Mouse (Mus musculus): ENCODE results near the gene Rps28.

Gene Rps28

DNA sequence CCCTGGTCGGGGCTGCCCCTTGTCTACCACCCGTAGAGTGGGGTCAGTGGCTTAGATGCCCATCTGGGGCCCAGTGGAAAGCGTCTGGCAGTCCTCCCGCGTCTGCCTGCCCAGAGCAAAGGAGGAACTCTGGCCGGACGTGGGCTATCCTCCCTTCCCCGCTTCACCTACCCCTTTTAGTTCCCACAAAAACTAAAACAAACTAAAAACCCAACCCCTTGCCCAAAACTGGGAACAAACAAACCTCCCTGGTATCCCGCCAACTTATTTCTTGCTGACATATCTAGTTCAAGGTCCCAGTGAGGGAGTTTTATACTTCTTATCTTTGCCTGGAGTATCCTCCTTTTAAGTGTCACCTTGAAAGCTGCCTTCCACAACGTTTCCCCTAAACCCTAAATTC, 16.2 kb downstream of the Rps28 start:
- no peaks in the 10 kb centered on the region for H3K36me3 ChIP-seq (ENCODE audit: insufficient read depth, low read length)
- H3K9me3 ChIP-seq (ENCODE audit: low read length), result no peaks in the 10 kb centered on the region
- H3K27me3 ChIP-seq (ENCODE audit: insufficient read depth, low read length), result no peaks in the 10 kb centered on the region
- H3K4me1 ChIP-seq (replicated peaks; ENCODE audit: low read depth, low read length), result peaks cover 83% of the 10 kb centered on the region
- TF ChIP-seq NANOG (IDR thresholded peaks at IDR 0.05; ENCODE audit: borderline replicate concordance, low read length) (no peak), CTCF (conservative IDR thresholded peaks at IDR 0.05; ENCODE audit: low read length) (no peak), POU5F1 (IDR thresholded peaks at IDR 0.05; ENCODE audit: borderline replicate concordance, low read length) (no peak)
- H3K4me3 ChIP-seq (replicated peaks; ENCODE audit: low read length), result peak overlapping the region; percentile 78

DNA sequence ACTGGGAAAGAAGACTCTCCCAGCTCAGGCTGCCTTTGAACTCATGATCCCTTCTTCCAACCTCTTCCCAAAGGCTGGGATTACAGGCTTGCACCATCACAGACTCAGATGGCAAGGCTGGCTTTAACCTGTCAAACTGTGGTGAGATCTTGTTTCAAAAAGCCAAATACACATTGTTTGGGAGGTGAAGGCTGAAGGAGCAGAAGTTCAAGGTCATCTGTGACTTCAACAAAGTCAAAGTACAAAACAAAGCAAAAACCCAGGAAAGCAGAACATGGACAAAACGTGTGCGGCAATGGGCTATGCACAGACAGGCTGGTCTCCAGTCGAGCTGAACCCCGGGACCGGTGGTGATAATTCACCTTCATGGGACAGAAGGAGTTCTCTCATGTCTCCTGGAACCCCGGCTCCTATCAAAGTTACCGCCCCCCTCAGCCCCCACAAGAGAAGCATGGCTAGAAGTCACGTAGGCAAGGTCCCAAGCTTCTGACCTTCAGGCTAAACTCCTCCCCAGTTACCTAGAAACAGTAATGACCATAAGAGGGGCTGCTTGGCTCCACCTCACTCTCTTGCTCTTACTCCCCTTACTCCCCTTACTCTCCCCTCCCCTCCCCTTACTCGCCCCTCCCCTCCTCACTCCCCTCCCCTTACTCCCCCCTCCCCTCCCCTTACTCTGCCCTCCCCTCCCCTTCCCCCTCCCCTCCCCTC, 17.0 kb downstream of the Rps28 start:
- peak overlapping the region; percentile 57 for H3K4me3 ChIP-seq (replicated peaks; ENCODE audit: low read length)
- H3K36me3 ChIP-seq (ENCODE audit: insufficient read depth, low read length), result no peaks in the 10 kb centered on the region
- no peaks in the 10 kb centered on the region for H3K9me3 ChIP-seq (ENCODE audit: low read length)
- TF ChIP-seq NANOG (IDR thresholded peaks at IDR 0.05; ENCODE audit: borderline replicate concordance, low read length), result no peak
- TF ChIP-seq CTCF (conservative IDR thresholded peaks at IDR 0.05; ENCODE audit: low read length), result no peak
- TF ChIP-seq POU5F1 (IDR thresholded peaks at IDR 0.05; ENCODE audit: borderline replicate concordance, low read length), result no peak
- no peaks in the 10 kb centered on the region for H3K27me3 ChIP-seq (ENCODE audit: insufficient read depth, low read length)
- peaks cover 79% of the 10 kb centered on the region for H3K4me1 ChIP-seq (replicated peaks; ENCODE audit: low read depth, low read length)

DNA sequence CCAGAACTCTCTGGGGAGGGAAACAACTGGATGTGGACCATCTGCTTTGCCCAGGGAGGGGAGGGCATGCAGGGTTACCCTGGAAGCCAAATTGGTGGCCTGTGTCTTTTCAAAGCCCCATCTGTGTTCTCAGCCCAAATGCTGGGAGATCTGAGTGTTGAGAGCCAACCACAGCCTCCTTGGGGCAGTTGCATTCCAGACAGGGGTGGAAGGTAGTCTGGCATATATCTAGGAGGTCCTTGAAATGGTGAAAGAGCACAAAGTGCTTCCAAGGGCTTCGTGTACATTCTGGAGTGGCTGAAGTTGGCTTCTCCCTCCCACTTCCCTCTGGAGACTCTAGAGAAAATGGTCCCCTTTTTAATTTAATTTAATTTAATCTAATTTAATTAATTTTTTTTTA, 19.6 kb downstream of the Rps28 start:
- no peaks in the 10 kb centered on the region for H3K27me3 ChIP-seq (ENCODE audit: insufficient read depth, low read length)
- no peaks in the 10 kb centered on the region for H3K36me3 ChIP-seq (ENCODE audit: insufficient read depth, low read length)

DNA sequence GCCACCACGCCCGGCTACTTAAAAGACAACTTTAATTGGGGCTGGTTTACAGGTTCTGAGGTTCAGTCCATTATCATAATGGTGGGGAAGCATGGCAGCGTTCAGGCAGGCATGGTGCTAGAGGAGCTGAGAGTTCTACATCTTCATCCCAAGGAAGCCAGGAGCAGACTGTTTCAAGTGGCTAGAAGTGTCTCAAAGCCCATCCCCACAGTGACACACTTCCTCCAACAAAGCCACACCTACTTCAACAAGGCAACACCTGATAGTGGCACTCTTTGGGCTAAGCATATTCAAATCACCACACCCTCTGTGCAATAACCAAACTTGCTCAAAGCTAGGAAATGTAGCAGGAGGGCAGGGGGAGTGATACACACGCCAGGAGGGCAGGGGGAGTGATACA, 20.2 kb downstream of the Rps28 start:
- H3K27me3 ChIP-seq (ENCODE audit: insufficient read depth, low read length), result no peaks in the 10 kb centered on the region
- no peaks in the 10 kb centered on the region for H3K9me3 ChIP-seq (ENCODE audit: low read length)
- peak overlapping the region; percentile 53 for H3K4me3 ChIP-seq (replicated peaks; ENCODE audit: low read length)
- no peaks in the 10 kb centered on the region for H3K36me3 ChIP-seq (ENCODE audit: insufficient read depth, low read length)
- peaks cover 60% of the 10 kb centered on the region for H3K4me1 ChIP-seq (replicated peaks; ENCODE audit: low read depth, low read length)
- no peak for TF ChIP-seq POU5F1 (IDR thresholded peaks at IDR 0.05; ENCODE audit: borderline replicate concordance, low read length)
- no peak for TF ChIP-seq NANOG (IDR thresholded peaks at IDR 0.05; ENCODE audit: borderline replicate concordance, low read length)
- no peak for TF ChIP-seq CTCF (conservative IDR thresholded peaks at IDR 0.05; ENCODE audit: low read length)

More for the DNA sequence above, 19.6 kb downstream of the Rps28 start:
- Histone ChIP-seq H3K4me1 (replicated peaks; ENCODE audit: low read depth, low read length) (peaks cover 65% of the 10 kb centered on the region), H3K4me3 (replicated peaks; ENCODE audit: low read length) (peak overlapping the region; percentile 53; the same call in 1 of the 2 replicates), H3K9me3 (ENCODE audit: low read length) (no peaks in the 10 kb centered on the region)
- TF ChIP-seq NANOG (IDR thresholded peaks at IDR 0.05; ENCODE audit: borderline replicate concordance, low read length), result no peak
- no peak for TF ChIP-seq CTCF (conservative IDR thresholded peaks at IDR 0.05; ENCODE audit: low read length)
- TF ChIP-seq POU5F1 (IDR thresholded peaks at IDR 0.05; ENCODE audit: borderline replicate concordance, low read length), result no peak

DNA sequence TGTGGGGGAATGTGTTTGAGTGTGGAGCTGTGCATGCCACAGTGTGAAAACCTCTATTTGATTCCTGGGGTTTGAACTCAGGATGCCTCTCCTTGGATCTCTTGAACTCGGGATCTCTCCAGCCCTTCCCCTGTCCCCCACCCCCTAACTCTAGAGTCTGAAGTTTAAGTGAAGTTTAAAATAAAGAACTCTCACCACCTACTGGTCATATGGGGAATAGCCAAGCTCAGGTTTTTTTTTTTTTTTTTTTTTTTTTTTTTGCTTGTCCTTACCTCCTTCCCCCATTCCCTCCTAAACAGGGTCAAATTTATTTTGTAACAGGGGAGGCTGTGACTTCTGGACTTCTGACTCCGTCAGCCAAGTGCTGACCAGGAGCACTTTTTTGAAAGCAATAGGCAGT, 22.1 kb downstream of the Rps28 start:
- Histone ChIP-seq H3K4me3 (replicated peaks; ENCODE audit: low read length) (no peak overlapping the region), H3K9me3 (ENCODE audit: low read length) (no peaks in the 10 kb centered on the region), H3K36me3 (ENCODE audit: insufficient read depth, low read length) (no peaks in the 10 kb centered on the region), H3K4me1 (replicated peaks; ENCODE audit: low read depth, low read length) (peaks cover 46% of the 10 kb centered on the region), H3K27me3 (ENCODE audit: insufficient read depth, low read length) (no peaks in the 10 kb centered on the region)
- TF ChIP-seq CTCF (conservative IDR thresholded peaks at IDR 0.05; ENCODE audit: low read length), result peak; percentile 82
- TF ChIP-seq NANOG (IDR thresholded peaks at IDR 0.05; ENCODE audit: borderline replicate concordance, low read length), result no peak

DNA sequence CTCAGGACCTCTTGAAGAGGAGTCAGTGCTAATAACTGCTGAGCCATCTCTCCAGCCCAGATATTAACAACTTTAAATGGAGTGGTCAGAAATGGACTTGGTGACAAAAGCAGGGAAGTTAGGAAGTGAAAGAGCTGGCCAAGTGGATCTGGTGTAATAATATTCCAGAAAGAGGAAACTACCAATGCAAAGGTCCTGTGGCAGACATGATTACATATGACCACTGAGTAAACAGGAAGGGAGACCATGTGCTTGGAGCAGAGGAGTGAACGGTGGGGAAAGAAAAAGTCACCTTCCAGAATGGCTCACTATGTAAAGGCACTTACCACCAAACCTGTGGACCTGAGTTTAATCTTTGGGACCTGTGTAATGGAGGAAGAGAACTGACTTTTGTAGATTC, 25.1 kb downstream of the Rps28 start:
- no peaks in the 10 kb centered on the region for H3K36me3 ChIP-seq (ENCODE audit: insufficient read depth, low read length)
- no peak for TF ChIP-seq NANOG (IDR thresholded peaks at IDR 0.05; ENCODE audit: borderline replicate concordance, low read length)
- TF ChIP-seq POU5F1 (IDR thresholded peaks at IDR 0.05; ENCODE audit: borderline replicate concordance, low read length), result no peak
- TF ChIP-seq CTCF (conservative IDR thresholded peaks at IDR 0.05; ENCODE audit: low read length), result no peak
- peaks cover 19% of the 10 kb centered on the region for H3K4me1 ChIP-seq (replicated peaks; ENCODE audit: low read depth, low read length)
- H3K9me3 ChIP-seq (ENCODE audit: low read length), result no peaks in the 10 kb centered on the region
- H3K4me3 ChIP-seq (replicated peaks; ENCODE audit: low read length), result no peak overlapping the region
- H3K27me3 ChIP-seq (ENCODE audit: insufficient read depth, low read length), result no peaks in the 10 kb centered on the region

DNA sequence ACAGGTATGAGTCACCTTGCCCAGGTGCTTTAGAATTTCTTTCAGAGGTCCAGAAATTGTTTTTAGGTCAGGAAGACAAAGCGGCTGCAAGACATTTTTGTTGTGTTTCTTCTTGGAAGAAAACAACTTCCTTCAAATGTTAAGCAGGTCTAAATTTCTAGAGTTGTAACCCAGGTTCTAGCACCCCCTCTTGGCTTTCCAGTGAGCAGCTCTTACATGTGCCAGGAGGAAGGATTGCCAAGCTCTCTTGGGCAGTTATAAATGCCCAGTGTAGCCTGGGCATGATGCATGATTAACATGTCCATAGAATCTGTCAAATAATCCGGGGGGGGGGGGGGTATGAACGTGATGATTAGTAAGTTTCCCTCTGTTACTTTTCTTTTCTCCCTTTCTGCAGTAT, 26.1 kb downstream of the Rps28 start:
- H3K4me1 ChIP-seq (replicated peaks; ENCODE audit: low read depth, low read length), result peaks cover 11% of the 10 kb centered on the region
- no peak overlapping the region for H3K4me3 ChIP-seq (replicated peaks; ENCODE audit: low read length)
- H3K9me3 ChIP-seq (ENCODE audit: low read length), result no peaks in the 10 kb centered on the region
- TF ChIP-seq POU5F1 (IDR thresholded peaks at IDR 0.05; ENCODE audit: borderline replicate concordance, low read length), result no peak
- H3K27me3 ChIP-seq (ENCODE audit: insufficient read depth, low read length), result no peaks in the 10 kb centered on the region
- H3K36me3 ChIP-seq (ENCODE audit: insufficient read depth, low read length), result no peaks in the 10 kb centered on the region

DNA sequence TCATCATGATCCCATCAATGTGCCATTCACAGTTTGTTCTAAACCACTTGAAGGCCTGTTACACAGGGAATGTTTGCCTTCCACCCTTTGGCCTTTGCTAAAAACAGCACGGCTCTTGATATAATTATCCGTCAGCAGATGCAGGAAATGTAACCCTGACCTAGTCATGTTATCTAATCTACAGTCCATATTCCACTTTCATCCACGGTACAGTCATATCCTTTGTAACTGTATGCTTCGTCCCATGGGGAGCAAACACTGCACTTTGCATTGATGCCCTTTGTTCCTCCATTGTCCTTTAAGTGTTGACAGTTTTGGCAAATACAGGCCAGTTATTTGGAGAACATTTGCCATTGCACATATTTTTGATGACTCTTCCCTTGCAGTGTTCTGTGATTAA, 35.6 kb downstream of the Rps28 start:
- Histone ChIP-seq H3K4me3 (replicated peaks; ENCODE audit: low read length) (no peak overlapping the region), H3K4me1 (replicated peaks; ENCODE audit: low read depth, low read length) (peaks cover 10% of the 10 kb centered on the region), H3K9me3 (ENCODE audit: low read length) (no peaks in the 10 kb centered on the region), H3K36me3 (ENCODE audit: insufficient read depth, low read length) (no peaks in the 10 kb centered on the region), H3K27me3 (ENCODE audit: insufficient read depth, low read length) (peaks cover 6% of the 10 kb centered on the region)
- TF ChIP-seq POU5F1 (IDR thresholded peaks at IDR 0.05; ENCODE audit: borderline replicate concordance, low read length), result no peak
- no peak for TF ChIP-seq NANOG (IDR thresholded peaks at IDR 0.05; ENCODE audit: borderline replicate concordance, low read length)
- TF ChIP-seq CTCF (conservative IDR thresholded peaks at IDR 0.05; ENCODE audit: low read length), result no peak

DNA sequence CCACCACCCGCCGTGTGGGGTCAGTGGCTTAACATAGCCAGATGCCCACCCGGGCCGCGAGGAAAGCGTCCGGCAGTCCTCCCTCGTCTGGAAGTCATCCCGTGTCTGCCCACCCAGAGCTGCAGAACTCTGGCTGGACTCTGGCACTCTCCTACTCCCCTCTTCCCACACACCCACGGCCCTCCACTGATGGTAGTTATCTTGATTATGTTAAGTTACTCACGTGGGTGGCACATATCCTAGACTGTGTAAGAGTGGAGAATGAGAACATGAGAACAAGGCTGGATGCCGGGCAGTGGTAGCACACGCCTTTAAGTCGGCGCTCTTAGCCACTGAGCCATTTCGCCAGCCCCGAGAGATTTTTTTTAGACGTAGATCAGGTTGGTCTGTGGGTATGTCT, 38.0 kb downstream of the Rps28 start:
- peaks cover 9% of the 10 kb centered on the region for H3K27me3 ChIP-seq (ENCODE audit: insufficient read depth, low read length)
- H3K4me3 ChIP-seq (replicated peaks; ENCODE audit: low read length), result peak overlapping the region; percentile 62
- H3K4me1 ChIP-seq (replicated peaks; ENCODE audit: low read depth, low read length), result peaks cover 28% of the 10 kb centered on the region

More for the DNA sequence above, 38.0 kb downstream of the Rps28 start:
- H3K36me3 ChIP-seq (ENCODE audit: insufficient read depth, low read length), result no peaks in the 10 kb centered on the region
- no peaks in the 10 kb centered on the region for H3K9me3 ChIP-seq (ENCODE audit: low read length)
- TF ChIP-seq NANOG (IDR thresholded peaks at IDR 0.05; ENCODE audit: borderline replicate concordance, low read length), result no peak

Data from E14TG2a.4 (cell line).